Mouse (Mus musculus) stomach, postnatal 0 days (tissue): ENCODE results near the gene Dtx3. TPM values are rescaled to one million over a fixed set of nuclear protein-coding genes. Genes with fewer than 3 reads are reported as not detected.
A peak's percentile ranks its signal among the peaks of the same experiment; 100 is the strongest.

Source experiments
- ATAC-seq: fragments of 200-750 bp; cut with Nextera tagmentation; 2 replicates; pipeline ENCODE4 v1.8.0; 2017; ENCODE audit not compliant: low FRiP score, low TSS enrichment
- DNase-seq: peaks from one replicate; pipeline ENCODE4 v3.0.0-alpha.2; 2016; ENCODE audit warnings: low spot score
- H3K27ac ChIP-seq: fragments of 300-500 bp; sonication (generic); replicated peaks from 2 replicates; pipeline ENCODE4 v1.5.1; 2014; ENCODE audit warnings: mild to moderate bottlenecking, control low read depth
- H3K27me3 ChIP-seq: fragments of 300-500 bp; sonication (generic); 2 replicates; pipeline ENCODE4 v1.6.1; 2014; ENCODE audit warnings: low read length; ENCODE audit not compliant: control insufficient read depth, insufficient read depth
- H3K36me3 ChIP-seq: fragments of 300-500 bp; sonication (generic); 2 replicates; pipeline ENCODE4 v1.6.1; 2014; ENCODE audit warnings: low read length, mixed read lengths; ENCODE audit not compliant: control insufficient read depth, insufficient read depth
- H3K4me1 ChIP-seq: fragments of 300-500 bp; sonication (generic); replicated peaks from 2 replicates; pipeline ENCODE4 v1.6.1; 2014; ENCODE audit warnings: antibody characterized with exemption; ENCODE audit not compliant: control insufficient read depth, insufficient read depth
- H3K4me2 ChIP-seq: fragments of 300-500 bp; sonication (generic); replicated peaks from 2 replicates; pipeline ENCODE4 v1.6.1; 2014; ENCODE audit warnings: low read depth, mild to moderate bottlenecking, control low read depth, moderate library complexity
- H3K4me3 ChIP-seq: fragments of 300-500 bp; sonication (generic); 2 replicates; pipeline ENCODE4 v1.5.1; 2014; ENCODE audit warnings: low read depth, low read length, control low read depth
- H3K9ac ChIP-seq: fragments of 300-500 bp; sonication (generic); 2 replicates; pipeline ENCODE4 v1.6.1; 2014; ENCODE audit warnings: mild to moderate bottlenecking, low read length, control low read depth, mixed read lengths
- H3K9me3 ChIP-seq: fragments of 300-500 bp; sonication (generic); 2 replicates; pipeline ENCODE4 v1.6.1; 2016; ENCODE audit warnings: low read length; ENCODE audit not compliant: control insufficient read depth
- CTCF ChIP-seq: IDR thresholded peaks from 2 replicates; pipeline ENCODE4 v1.5.1; 2016; ENCODE audit warnings: antibody characterized with exemption, low read depth, mild to moderate bottlenecking, moderate library complexity
- EP300 ChIP-seq: optimal IDR thresholded peaks from 2 replicates; pipeline ENCODE3; 2016; ENCODE audit warnings: antibody characterized with exemption
- WGBS: fragments of 180-500 bp; shearing (Covaris S2); extraction: QIAGEN DNeasy Blood & Tissue Kit; methylation state at CpG from one replicate; pipeline ENCODE4 v1.1.7; 2014; 5-methylcytosine and 5-hydroxymethylcytosine counted together
- polyA plus RNA-seq: library from polyadenylated mRNA; unstranded; fragments of >200 nt; fragmentation: Nextera tagmentation; extraction: Ambion mirVana; gene quantifications from 2 replicates; pipeline ENCODE4 v1.2.1, GENCODE M21; 2015

Dtx3 gene
- polyA plus RNA-seq, 1 experiment from 2014 or later: 27.8 TPM

DNA sequence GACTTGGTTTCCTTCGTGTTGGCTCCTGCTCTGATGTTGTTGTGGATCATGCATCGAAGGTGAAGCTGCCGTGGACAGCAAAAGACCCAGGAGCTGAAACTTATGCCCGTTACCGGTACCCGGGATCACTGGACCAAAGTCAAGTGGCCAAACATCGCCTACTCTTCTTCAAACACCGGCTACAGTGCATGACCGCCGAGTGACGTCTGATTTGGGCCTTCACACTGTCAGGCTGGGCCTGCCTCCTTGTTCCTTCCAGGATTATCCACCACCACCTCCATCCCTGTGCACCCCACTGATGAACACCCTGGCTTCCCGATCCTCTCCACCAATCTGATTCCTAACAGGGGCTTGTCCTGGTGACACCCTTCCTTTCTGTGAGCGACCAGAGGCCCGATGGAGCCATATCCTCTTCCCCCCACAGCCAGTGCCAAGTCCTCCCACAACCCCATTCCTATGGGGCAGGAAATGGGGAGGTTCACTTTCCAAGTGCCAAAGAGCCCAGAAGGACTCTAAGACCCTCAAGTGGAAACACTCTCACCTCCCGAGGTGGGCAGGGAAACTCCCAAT is 23.8 kb downstream of the Dtx3 start:
- H3K36me3 ChIP-seq: no peaks in the 10 kb centered on the region
- no peaks in the 10 kb centered on the region for H3K27me3 ChIP-seq

DNA sequence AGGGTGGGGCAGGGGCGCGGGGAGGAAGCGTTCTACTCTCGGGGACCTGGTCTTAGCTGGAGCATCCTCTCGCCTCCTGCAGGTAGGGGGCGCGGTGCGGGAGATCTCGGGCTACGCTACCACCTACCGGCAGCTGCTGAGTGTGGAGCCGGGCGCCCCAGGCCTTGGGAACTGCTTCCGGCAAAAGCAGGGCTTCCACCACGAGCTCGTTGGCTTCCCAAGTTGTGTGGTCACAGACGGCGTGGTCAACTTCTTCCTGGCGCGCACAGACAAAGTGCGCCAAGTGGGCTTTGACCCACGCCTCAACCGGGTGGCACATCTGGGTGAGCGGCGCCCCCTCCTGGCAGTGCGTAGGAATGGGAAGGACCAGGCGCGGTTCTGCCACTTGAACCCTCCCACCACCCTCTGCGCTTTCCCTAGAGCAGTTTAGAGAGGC is 24.7 kb downstream of the Dtx3 start:
- TF ChIP-seq CTCF (peak; percentile 84), EP300 (no peak)
- Histone ChIP-seq H3K27ac (no peak overlapping the region), H3K36me3 (no peaks in the 10 kb centered on the region), H3K9ac (no peak overlapping the region), H3K4me1 (0 out of 2 replicates have a peak, but pooled peaks cover 2% of the 10 kb centered on the region), H3K27me3 (no peaks in the 10 kb centered on the region), H3K9me3 (no peaks in the 10 kb centered on the region), H3K4me3 (peak overlapping the region; percentile 34), H3K4me2 (peak overlapping the region; percentile 51)
- DNase-seq: peak; percentile 85
- WGBS: 2% methylated on average over 27 of the region's 29 CpGs
- ATAC-seq: peak; percentile 69

More for the DNA sequence above, 23.8 kb downstream of the Dtx3 start:
- H3K27ac ChIP-seq: no peak overlapping the region
- DNase-seq (no peak), ATAC-seq (no peak)
- H3K9me3 ChIP-seq: no peaks in the 10 kb centered on the region
- no peak overlapping the region for H3K4me3 ChIP-seq
- no peak for TF ChIP-seq CTCF
- TF ChIP-seq EP300: no peak
- H3K4me2 ChIP-seq: no peak overlapping the region
- 0 out of 2 replicates have a peak, but pooled peaks cover 2% of the 10 kb centered on the region for H3K4me1 ChIP-seq
- 84% methylated on average over 15 of the region's 15 CpGs for WGBS
- no peak overlapping the region for H3K9ac ChIP-seq

DNA sequence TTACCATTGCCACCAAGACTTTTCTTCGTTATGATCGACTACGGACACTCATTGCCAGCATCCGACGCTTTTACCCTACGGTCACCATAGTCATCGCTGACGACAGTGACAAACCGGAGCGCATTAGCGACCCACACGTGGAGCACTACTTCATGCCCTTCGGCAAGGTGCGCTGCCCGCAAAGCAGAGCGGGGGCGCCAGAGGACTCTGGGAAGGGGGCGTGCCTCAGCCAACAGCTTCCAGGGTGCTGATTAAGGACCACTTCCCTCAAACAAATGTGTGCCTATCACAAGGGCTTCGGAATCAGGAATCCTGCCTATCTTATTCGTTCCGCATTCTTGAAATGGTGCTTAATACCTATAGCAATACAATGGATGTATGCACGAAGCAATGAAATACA is 25.5 kb downstream of the Dtx3 start:
- TF ChIP-seq EP300: no peak
- peak; percentile 52 for TF ChIP-seq CTCF
- H3K27me3 ChIP-seq: no peaks in the 10 kb centered on the region
- no peaks in the 10 kb centered on the region for H3K36me3 ChIP-seq
- ATAC-seq (no peak), DNase-seq (no peak)
- H3K9ac ChIP-seq: no peak overlapping the region
- 0 out of 2 replicates have a peak, but pooled peaks cover 6% of the 10 kb centered on the region for H3K4me1 ChIP-seq
- no peaks in the 10 kb centered on the region for H3K9me3 ChIP-seq
- no peak overlapping the region for H3K27ac ChIP-seq
- whole genome bisulfite sequencing: 20% methylated on average over 22 of the region's 22 CpGs
- peak overlapping the region; percentile 34; the same call in 1 of the 2 replicates for H3K4me3 ChIP-seq
- H3K4me2 ChIP-seq: peak overlapping the region; percentile 51

DNA sequence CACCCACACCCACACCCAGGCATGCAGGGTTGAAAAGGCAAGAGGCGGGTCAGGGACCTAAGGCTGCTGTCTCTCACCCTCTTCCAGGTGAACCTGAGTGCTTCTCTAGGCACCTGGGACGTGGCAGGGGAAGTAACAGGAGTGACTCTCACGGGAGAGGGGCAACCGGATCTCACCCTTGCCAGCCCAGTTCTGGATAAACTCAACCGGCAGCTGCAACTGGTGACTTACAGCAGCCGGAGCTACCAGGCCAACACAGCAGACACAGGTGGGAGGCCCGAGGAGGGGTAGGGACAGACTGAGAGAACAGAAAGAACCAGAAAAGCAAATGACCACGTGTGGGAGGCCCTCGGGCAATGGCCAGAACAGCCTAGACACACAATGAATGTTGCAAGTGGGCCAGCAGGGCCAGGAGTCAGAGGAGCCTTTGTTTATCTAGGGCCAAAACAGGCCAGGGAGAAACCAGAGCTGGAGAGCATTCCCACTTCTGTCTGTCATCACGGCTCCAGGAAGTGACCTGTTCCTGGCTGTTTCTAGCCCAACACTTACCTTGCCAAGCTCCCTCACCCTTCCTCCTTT is 27.8 kb downstream of the Dtx3 start:
- Histone ChIP-seq H3K4me1 (0 out of 2 replicates have a peak, but pooled peaks cover 6% of the 10 kb centered on the region), H3K9me3 (no peaks in the 10 kb centered on the region), H3K4me2 (peak overlapping the region; percentile 99), H3K36me3 (no peaks in the 10 kb centered on the region), H3K27me3 (no peaks in the 10 kb centered on the region), H3K27ac (peak overlapping the region; percentile 88), H3K9ac (no peak overlapping the region; the same call in 1 of the 2 replicates), H3K4me3 (peak overlapping the region; percentile 61; the same call in 1 of the 2 replicates)
- DNase-seq (peak; percentile 70), ATAC-seq (peak; percentile 19)
- 35% methylated on average over 10 of the region's 10 CpGs for WGBS
- TF ChIP-seq CTCF: no peak
- TF ChIP-seq EP300: no peak

GRCm38 (mm10) chr10:127166771-127167613 is 28.5 kb downstream of the Dtx3 start:
- Histone ChIP-seq H3K27ac (peak overlapping the region; percentile 88), H3K27me3 (no peaks in the 10 kb centered on the region), H3K4me2 (peak overlapping the region; percentile 99), H3K4me1 (0 out of 2 replicates have a peak, but pooled peaks cover 6% of the 10 kb centered on the region), H3K4me3 (peak overlapping the region; percentile 61), H3K36me3 (no peaks in the 10 kb centered on the region), H3K9me3 (no peaks in the 10 kb centered on the region), H3K9ac (peak overlapping the region; percentile 35; the same call in 1 of the 2 replicates)
- DNase-seq (no peak), ATAC-seq (no peak)
- no peak for TF ChIP-seq EP300
- WGBS: 32% methylated on average over 15 of the region's 15 CpGs
